Mouse (Mus musculus) CH12.LX (cell line): Measurements from ENCODE around the gene Treh.

Experiments
- BHLHE40 ChIP-seq: IDR thresholded peaks from 2 replicates; pipeline ENCODE4 v1.6.1; 2011; ENCODE audit warnings: mild to moderate bottlenecking, low read depth, low read length, improper control_type of control experiment
- CTCF ChIP-seq, 2 experiments: IDR thresholded peaks in 1 of 2; conservative IDR thresholded peaks in 1 of 2; 2 replicates each; pipeline ENCODE4 v1.5.1; 2011 to 2012; ENCODE audit warnings: low read depth in 2 of 2, low read length in 2 of 2, improper control_type of control experiment in 1 of 2, inconsistent platforms in 1 of 2, mild to moderate bottlenecking in 1 of 2, moderate library complexity in 1 of 2
- EP300 ChIP-seq: IDR thresholded peaks from 2 replicates; pipeline ENCODE4 v1.6.1; 2011; ENCODE audit warnings: low read length, improper control_type of control experiment
- GABPA ChIP-seq: IDR thresholded peaks from 2 replicates; pipeline ENCODE4 v1.6.1; 2012; ENCODE audit warnings: low read depth, low read length, improper control_type of control experiment, inconsistent platforms; ENCODE audit not compliant: insufficient replicate concordance
- JUN ChIP-seq: IDR thresholded peaks from 2 replicates; pipeline ENCODE4 v1.6.1; 2011; ENCODE audit warnings: low read depth, mild to moderate bottlenecking, low read length, improper control_type of control experiment, moderate library complexity; ENCODE audit not compliant: insufficient read depth
- NRF1 ChIP-seq: IDR thresholded peaks from 2 replicates; pipeline ENCODE4 v1.6.1; 2014; ENCODE audit warnings: low read depth, mild to moderate bottlenecking, inconsistent platforms, low read length, improper control_type of control experiment, moderate library complexity
- POLR2A ChIP-seq: IDR thresholded peaks from 2 replicates; pipeline ENCODE4 v1.6.1; 2011; ENCODE audit warnings: low read depth, mild to moderate bottlenecking, improper control_type of control experiment, low read length
- POLR2AphosphoS2 ChIP-seq: IDR thresholded peaks from 2 replicates; pipeline ENCODE4 v1.6.1; 2011; ENCODE audit warnings: low read depth, low read length, improper control_type of control experiment
- RAD21 ChIP-seq: IDR thresholded peaks from 2 replicates; pipeline ENCODE4 v1.6.1; 2011; ENCODE audit warnings: low read depth, mild to moderate bottlenecking, low read length, improper control_type of control experiment, moderate library complexity
- RCOR1 ChIP-seq: conservative IDR thresholded peaks from 2 replicates; pipeline ENCODE4 v1.6.1; 2012; ENCODE audit warnings: low read depth, mild to moderate bottlenecking, inconsistent platforms, low read length, improper control_type of control experiment
- TCF12 ChIP-seq: IDR thresholded peaks from 2 replicates; pipeline ENCODE4 v1.6.1; 2014; ENCODE audit warnings: low read depth, mild to moderate bottlenecking, inconsistent platforms, low read length, improper control_type of control experiment
- UBTF ChIP-seq: IDR thresholded peaks from 2 replicates; pipeline ENCODE4 v1.6.1; 2012; ENCODE audit warnings: low read depth, mild to moderate bottlenecking, inconsistent platforms, low read length, improper control_type of control experiment, moderate library complexity
- USF1 ChIP-seq: IDR thresholded peaks from 2 replicates; pipeline ENCODE4 v1.6.1; 2014; ENCODE audit warnings: low read depth, mild to moderate bottlenecking, inconsistent platforms, low read length, improper control_type of control experiment
- ZKSCAN1 ChIP-seq: IDR thresholded peaks from 2 replicates; pipeline ENCODE4 v1.6.1; 2012; ENCODE audit warnings: low read depth, inconsistent platforms, low read length, improper control_type of control experiment, borderline replicate concordance

DNA sequence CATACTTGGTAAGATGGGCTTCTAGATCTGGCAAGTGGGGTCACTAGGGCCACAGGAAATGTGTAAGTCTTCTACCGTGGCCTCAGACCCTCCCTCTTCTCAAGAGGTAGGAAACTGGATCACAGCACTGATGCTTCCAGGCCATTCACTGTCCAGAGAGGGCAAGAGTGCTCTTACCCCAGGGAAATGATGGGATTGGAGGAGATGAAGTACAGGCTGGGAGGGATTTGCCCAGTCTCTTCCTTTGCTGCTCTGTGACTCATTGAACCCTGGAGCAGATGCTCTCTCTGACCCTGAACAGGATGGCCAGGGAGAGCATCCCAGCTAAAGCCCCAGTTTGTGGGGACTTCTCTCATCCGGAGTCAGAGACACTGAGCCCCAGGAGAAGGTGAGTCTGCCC is 51.6 kb downstream of the Treh start:
- TF ChIP-seq EP300 (no peak), POLR2A (no peak), GABPA (no peak), CTCF (conservative IDR thresholded peaks at IDR 0.05 in 1 of 2, IDR thresholded peaks at IDR 0.05 in 1 of 2; ENCODE audit: low read depth in 2 of 2, low read length in 2 of 2) (no peak), RCOR1 (no peak), RAD21 (no peak), USF1 (no peak), NRF1 (no peak), TCF12 (no peak), BHLHE40 (no peak), ZKSCAN1 (no peak), POLR2AphosphoS2 (no peak), UBTF (no peak), JUN (no peak)
